Mouse (Mus musculus) hindbrain, embryonic 14.5 days (tissue): ENCODE results near the gene Coq10a. TPM values are rescaled to one million over a fixed set of nuclear protein-coding genes. Genes with fewer than 3 reads are reported as not detected.
A peak's percentile ranks its signal among the peaks of the same experiment; 100 is the strongest.

Experiments
- ATAC-seq: fragments of 200-750 bp; cut with Nextera tagmentation; 2 replicates; pipeline ENCODE4 v1.8.0; 2017; ENCODE audit warnings: moderate number of reproducible peaks, mild to moderate bottlenecking, moderate TSS enrichment, moderate library complexity; ENCODE audit not compliant: low FRiP score
- DNase-seq: peaks from one replicate; pipeline ENCODE4 v3.0.0-alpha.2; 2015; ENCODE audit warnings: low spot score
- H3K27ac ChIP-seq: fragments of 300-500 bp; sonication (generic); 2 replicates; pipeline ENCODE4 v1.5.1; 2014; ENCODE audit warnings: mild to moderate bottlenecking, moderate library complexity
- H3K27me3 ChIP-seq: fragments of 300-500 bp; sonication (generic); 2 replicates; pipeline ENCODE4 v1.6.1; 2014; ENCODE audit warnings: mild to moderate bottlenecking, low read length, mixed read lengths; ENCODE audit not compliant: control insufficient read depth, insufficient read depth
- H3K36me3 ChIP-seq: fragments of 300-500 bp; sonication (generic); replicated peaks from 2 replicates; pipeline ENCODE4 v1.6.1; 2014; ENCODE audit not compliant: control insufficient read depth, insufficient read depth
- H3K4me1 ChIP-seq: fragments of 300-500 bp; sonication (generic); replicated peaks from 2 replicates; pipeline ENCODE4 v1.6.1; 2014; ENCODE audit warnings: antibody characterized with exemption, low read length, mixed read lengths; ENCODE audit not compliant: control insufficient read depth, insufficient read depth
- H3K4me2 ChIP-seq: fragments of 300-500 bp; sonication (generic); replicated peaks from 2 replicates; pipeline ENCODE4 v1.6.1; 2014; ENCODE audit warnings: mild to moderate bottlenecking, moderate library complexity
- H3K4me3 ChIP-seq: fragments of 300-500 bp; sonication (generic); replicated peaks from 2 replicates; pipeline ENCODE4 v1.5.1; 2014; ENCODE audit warnings: mild to moderate bottlenecking, low read length
- H3K9ac ChIP-seq: fragments of 300-500 bp; sonication (generic); 2 replicates; pipeline ENCODE4 v1.6.1; 2014
- H3K9me3 ChIP-seq: fragments of 300-500 bp; sonication (generic); 2 replicates; pipeline ENCODE4 v1.6.1; 2016; ENCODE audit warnings: low read length; ENCODE audit not compliant: control insufficient read depth
- WGBS: fragments of 180-500 bp; shearing (Covaris S2); extraction: QIAGEN DNeasy Blood & Tissue Kit; methylation state at CpG from one replicate; pipeline ENCODE4 v1.1.7; 2014; 5-methylcytosine and 5-hydroxymethylcytosine counted together
- polyA plus RNA-seq: library from polyadenylated mRNA; unstranded; fragments of >200 nt; fragmentation: Nextera tagmentation; extraction: Ambion mirVana; gene quantifications from 2 replicates; pipeline ENCODE4 v1.2.1, GENCODE M21; 2014

The Coq10a gene
- polyA plus RNA-seq, 1 experiment from 2014 or later = 50.8 TPM

DNA sequence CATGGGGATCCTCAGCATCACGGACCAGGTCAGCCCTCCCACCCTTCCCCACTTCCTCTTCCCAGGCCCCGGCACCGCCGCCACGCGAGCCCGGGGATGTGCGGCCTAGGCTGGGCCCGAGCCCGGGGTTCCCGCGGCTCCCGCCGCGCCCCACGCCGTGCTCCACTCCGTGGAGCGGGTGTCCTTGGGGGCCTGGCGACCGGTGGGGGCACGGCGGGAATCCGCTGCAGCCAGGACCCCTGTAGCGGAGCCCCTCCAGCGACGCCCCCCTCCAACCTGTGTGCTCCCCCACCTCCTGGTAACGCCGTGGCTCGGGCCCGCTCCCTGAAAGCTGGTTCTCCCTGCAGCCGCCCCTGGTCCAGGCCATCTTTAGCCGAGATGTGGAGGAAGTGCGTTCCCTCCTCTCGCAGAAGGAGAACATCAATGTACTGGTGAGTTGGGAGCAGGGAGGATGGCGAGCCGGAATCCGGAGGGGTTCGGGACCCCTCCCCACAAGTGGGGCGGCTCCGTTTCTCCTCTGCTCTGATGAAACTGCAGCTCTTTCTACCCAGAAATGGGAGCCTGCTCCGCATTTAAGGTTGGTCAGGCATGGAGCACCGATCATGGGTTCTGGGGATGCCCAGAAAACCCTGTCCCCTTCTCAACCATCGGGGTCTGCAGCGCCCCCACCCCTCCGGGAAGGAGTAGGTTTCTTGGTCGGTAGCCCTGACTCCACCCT is 8.6 kb upstream of the Coq10a start:
- peak; percentile 63 for DNase-seq
- WGBS = 0% methylated on average over 23 of the region's 47 CpGs
- peak; percentile 69 for ATAC-seq

DNA sequence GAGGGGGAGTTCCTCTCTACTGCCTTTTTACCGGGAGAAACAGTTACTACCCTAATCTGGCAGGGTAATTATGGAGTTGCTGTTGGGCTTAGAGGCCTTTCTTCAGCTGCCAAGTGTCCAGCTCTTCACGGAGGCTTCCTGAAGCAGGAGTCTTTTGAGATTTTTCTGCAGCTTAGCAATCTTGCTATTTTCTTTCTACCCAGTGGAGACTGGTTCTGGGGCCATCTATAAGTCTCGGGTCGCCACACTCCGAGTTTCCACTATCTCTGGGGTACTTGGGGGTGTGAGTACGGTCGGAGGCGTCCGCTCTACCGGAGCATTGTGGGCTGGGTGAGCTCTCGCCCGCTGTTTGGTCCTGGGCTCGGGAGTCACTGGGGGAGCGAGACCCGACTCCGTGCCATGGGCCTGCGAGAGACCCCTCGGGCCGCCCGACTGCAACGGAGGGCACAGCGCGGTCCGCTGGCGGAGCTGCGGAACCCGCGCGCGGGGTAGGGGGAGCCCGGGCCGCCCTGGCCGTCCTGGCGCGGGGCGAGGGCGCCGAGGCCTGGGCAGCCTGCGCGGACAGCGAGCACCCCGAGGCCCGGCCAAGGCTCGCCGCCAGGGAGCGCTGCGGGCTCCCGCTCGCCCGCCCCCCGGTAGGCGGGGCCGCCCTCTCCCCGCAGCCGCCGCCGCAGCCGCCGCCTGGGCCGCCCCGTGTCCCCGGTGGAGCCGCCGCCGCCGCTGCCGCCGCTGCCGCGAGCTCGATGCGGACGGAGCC is 7.8 kb upstream of the Coq10a start, which contains the start of gene Ankrd52:
Gene Ankrd52 (plus strand): TSS at position 661 of the 757 bp plus-strand sequence.
- H3K4me1 ChIP-seq = peaks cover 24% of the 10 kb centered on the region
- H3K4me2 ChIP-seq = peak within 1 kb of the TSS; percentile 71
- no peaks in the 10 kb centered on the region for H3K9me3 ChIP-seq
- peak within 1 kb of the TSS; percentile 92 for H3K4me3 ChIP-seq
- DNase-seq (peak; percentile 84), ATAC-seq (peak; percentile 90)
- under 1% methylated on average over 69 of the region's 73 CpGs for WGBS
- H3K9ac ChIP-seq = peak within 1 kb of the TSS; percentile 100
- peak within 1 kb of the TSS; percentile 95 for H3K27ac ChIP-seq
- no peaks in the 10 kb centered on the region for H3K27me3 ChIP-seq
- H3K36me3 ChIP-seq = peaks cover 34% of the 10 kb centered on the region

More for the DNA sequence above, 8.6 kb upstream of the Coq10a start:
- Histone ChIP-seq H3K9ac (peak overlapping the region; percentile 100), H3K4me2 (peak overlapping the region; percentile 71), H3K9me3 (no peaks in the 10 kb centered on the region), H3K27me3 (no peaks in the 10 kb centered on the region), H3K27ac (peak overlapping the region; percentile 95), H3K4me1 (peaks cover 24% of the 10 kb centered on the region), H3K36me3 (peaks cover 42% of the 10 kb centered on the region), H3K4me3 (peak overlapping the region; percentile 92)

DNA sequence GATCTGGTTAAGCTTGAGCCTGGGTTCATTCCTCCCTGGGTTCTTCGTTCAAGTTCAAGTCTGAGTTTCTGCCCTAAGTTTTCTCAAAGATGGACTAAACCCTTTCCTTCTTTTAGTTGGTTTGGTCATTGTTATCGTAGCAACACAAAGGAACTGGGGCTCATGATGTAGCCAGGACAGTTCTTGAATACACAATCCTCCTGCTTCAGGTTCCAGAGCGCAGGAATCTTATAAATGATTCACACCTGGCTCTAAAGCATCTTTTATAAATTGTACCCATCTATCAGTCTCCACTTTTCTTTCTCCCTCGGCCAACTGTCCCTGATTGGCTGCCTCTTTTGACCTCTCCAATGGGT is 7.3 kb upstream of the Coq10a start:
- Histone ChIP-seq H3K4me2 (peak overlapping the region; percentile 71), H3K9me3 (no peaks in the 10 kb centered on the region), H3K27ac (peak overlapping the region; percentile 95), H3K27me3 (no peaks in the 10 kb centered on the region), H3K36me3 (peaks cover 29% of the 10 kb centered on the region), H3K9ac (peak overlapping the region; percentile 100), H3K4me3 (peak overlapping the region; percentile 92), H3K4me1 (peaks cover 24% of the 10 kb centered on the region)
- no peak for DNase-seq
- no peak for ATAC-seq
- WGBS = 38% methylated on average over 4 of the region's 4 CpGs

DNA sequence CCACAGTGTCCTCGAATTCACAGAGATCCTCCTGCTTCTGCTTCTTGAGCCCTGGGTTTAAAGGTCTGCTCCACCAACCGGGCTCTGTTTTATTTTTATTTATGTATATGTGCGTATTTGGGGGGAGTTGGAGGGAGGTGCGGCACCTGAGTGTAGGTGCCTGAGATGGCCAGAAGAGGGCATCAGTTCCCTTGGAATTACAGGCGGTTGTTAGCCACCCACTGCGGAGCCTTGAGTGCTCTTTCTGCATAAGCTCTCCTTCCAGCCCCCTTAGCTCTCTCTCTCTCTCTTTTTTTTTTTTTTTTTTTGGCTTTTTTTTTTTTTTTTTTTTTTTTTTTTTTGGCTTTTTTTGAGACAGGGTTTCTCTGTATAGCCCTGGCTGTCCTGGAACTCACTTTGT is 5.6 kb upstream of the Coq10a start:
- Histone ChIP-seq H3K4me2 (no peak overlapping the region), H3K27ac (no peak overlapping the region), H3K9me3 (no peaks in the 10 kb centered on the region), H3K4me3 (no peak overlapping the region), H3K4me1 (peaks cover 28% of the 10 kb centered on the region), H3K9ac (no peak overlapping the region), H3K36me3 (peaks cover 13% of the 10 kb centered on the region), H3K27me3 (no peaks in the 10 kb centered on the region)
- DNase-seq (no peak), ATAC-seq (no peak)
- 78% methylated on average over 6 of the region's 6 CpGs for WGBS

DNA sequence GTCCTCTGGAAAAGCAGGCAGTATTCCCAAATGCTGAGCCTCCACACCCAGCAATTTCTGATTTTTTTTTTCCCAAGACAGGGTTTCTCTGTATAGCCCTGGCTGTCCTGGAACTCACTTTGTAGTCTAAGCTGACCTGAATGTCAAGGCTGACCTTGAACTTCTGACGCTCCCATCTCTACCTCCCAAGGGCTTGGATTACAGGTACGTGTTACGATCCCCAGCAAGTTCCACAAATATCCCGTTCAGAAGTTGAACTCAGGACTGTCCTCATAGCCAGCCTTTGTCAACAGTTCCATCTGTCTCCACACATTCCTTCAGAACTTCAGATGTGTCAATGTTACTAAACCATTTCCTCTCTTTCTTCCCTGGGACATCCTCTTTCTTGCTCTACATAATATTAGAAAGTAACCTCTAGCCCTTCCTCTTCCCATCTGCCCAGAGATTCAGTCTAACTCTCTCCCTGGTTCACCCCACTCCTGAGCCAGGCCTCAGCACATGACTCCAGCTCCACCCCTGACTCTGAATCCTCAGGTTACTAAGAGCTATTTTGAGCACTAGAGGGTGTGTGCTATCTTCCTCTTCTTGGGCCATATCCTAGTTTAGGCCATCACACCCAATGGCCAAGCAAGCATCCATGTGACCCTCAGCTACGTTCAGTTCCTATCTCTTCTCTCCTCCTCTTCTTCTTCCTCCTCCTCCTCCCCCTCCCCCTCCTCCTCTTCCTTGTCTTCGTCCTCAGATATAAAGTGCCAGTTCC is 4.4 kb upstream of the Coq10a start:
- peaks cover 18% of the 10 kb centered on the region for H3K4me1 ChIP-seq
- WGBS = 85% methylated on average over 6 of the region's 6 CpGs
- no peak overlapping the region for H3K4me2 ChIP-seq
- peaks cover under 1% of the 10 kb centered on the region; the same call in 1 of the 2 replicates for H3K36me3 ChIP-seq
- no peaks in the 10 kb centered on the region for H3K9me3 ChIP-seq
- H3K4me3 ChIP-seq = no peak overlapping the region
- H3K27ac ChIP-seq = no peak overlapping the region
- DNase-seq (no peak), ATAC-seq (no peak)
- H3K27me3 ChIP-seq = no peaks in the 10 kb centered on the region
- no peak overlapping the region for H3K9ac ChIP-seq

DNA sequence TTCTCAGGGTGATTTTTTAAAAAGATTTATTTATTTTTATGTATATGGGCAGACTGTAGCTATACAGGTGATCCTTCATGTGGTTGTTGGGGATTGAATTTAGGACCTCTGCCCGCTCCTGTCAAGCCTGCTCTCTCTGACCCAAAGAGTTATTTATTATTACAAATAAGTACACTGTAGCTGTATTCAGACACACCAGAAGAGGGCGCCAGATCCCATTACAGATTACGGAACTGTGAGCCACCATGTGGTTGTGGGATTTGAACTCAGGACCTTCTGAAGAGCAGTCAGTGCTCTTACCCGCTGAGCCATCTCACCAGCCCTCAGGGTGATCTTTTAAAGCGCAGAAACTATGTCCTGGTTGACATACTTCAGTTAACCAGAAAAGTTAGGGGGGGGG is 3.3 kb upstream of the Coq10a start:
- no peak overlapping the region for H3K27ac ChIP-seq
- ATAC-seq = no peak
- no peak overlapping the region for H3K9ac ChIP-seq
- no peak overlapping the region for H3K4me3 ChIP-seq
- H3K36me3 ChIP-seq = no peaks in the 10 kb centered on the region
- H3K4me2 ChIP-seq = no peak overlapping the region
- 82% methylated on average over 5 of the region's 5 CpGs for WGBS
- DNase-seq = no peak
- no peaks in the 10 kb centered on the region for H3K9me3 ChIP-seq
- H3K4me1 ChIP-seq = peaks cover 22% of the 10 kb centered on the region
- no peaks in the 10 kb centered on the region for H3K27me3 ChIP-seq

DNA sequence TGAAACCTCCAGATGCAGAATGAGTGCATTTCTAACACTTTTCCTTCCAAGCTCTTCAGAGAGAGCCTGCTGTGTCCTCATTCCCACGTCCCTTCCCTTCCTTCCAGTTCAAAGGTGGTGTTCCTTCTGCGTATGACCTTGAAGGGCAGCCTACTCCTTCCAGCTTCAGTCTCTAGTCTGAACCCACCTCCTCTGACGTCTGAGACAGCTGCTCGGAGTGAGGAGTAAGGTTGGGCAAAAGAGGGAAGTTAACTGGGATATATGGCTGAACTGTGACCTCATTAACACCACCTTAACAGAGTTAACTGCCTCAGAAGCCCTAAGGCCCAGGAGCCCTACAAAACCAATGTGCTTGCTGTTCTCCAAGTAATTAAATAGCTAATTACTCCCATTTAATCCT is 1.8 kb upstream of the Coq10a start:
- Histone ChIP-seq H3K9ac (no peak overlapping the region), H3K4me3 (no peak overlapping the region), H3K36me3 (0 out of 2 replicates have a peak, but pooled peaks cover 4% of the 10 kb centered on the region), H3K4me2 (no peak overlapping the region), H3K4me1 (peaks cover 15% of the 10 kb centered on the region), H3K27ac (no peak overlapping the region), H3K9me3 (no peaks in the 10 kb centered on the region), H3K27me3 (no peaks in the 10 kb centered on the region)
- no peak for DNase-seq
- no peak for ATAC-seq
- 62% methylated on average over 4 of the region's 4 CpGs for WGBS

DNA sequence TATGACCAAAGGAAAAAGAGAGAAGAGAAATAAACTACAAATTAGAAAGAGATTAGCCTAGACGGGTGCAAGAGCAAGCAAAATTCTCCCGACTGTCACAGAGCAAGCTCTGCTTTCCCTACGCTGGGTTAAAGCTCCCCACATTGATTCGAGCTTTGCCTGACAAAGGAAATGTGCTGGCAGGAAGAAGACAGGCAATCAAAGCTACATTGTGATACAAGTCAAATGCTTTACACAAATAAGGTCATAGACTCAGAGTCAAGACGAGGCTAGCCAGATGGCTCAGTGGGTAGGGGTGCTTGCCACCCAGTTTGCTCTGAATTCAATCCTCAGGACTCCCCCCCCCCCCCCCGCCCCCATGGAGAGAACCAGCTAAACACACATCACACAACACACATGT is 1.2 kb upstream of the Coq10a start:
- WGBS = 57% methylated on average over 5 of the region's 6 CpGs
- Histone ChIP-seq H3K9ac (no peak overlapping the region), H3K4me1 (peaks cover 15% of the 10 kb centered on the region), H3K27ac (no peak overlapping the region; the same call in 1 of the 2 replicates), H3K9me3 (no peaks in the 10 kb centered on the region), H3K4me3 (no peak overlapping the region), H3K4me2 (no peak overlapping the region), H3K36me3 (peaks cover 8% of the 10 kb centered on the region; the same call in 1 of the 2 replicates), H3K27me3 (no peaks in the 10 kb centered on the region)
- no peak for ATAC-seq
- DNase-seq = no peak

DNA sequence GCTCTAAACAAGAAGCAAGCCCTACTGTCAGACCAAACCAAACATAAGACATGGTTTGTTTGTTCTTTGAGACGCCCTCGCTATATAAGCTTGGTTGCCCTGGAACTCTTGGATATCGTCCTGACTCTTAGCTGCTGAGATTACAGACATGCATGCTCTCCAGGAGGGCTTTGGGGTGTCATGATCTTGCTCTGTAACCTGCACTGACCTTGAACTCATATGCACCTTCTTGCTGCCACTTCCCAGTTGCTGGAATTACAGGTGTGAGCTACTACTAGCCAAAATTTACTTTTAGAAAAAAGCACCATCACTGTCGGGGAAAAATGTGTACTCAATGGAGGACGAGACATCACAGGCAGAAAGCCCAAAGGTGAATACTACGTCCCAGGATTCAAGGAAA is 802 bp upstream of the Coq10a start:
- DNase-seq (no peak), ATAC-seq (no peak)
- 80% methylated on average over 6 of the region's 6 CpGs for WGBS
- H3K4me3 ChIP-seq = peak overlapping the region; percentile 68
- H3K9me3 ChIP-seq = no peaks in the 10 kb centered on the region
- H3K4me1 ChIP-seq = peaks cover 15% of the 10 kb centered on the region
- peaks cover 12% of the 10 kb centered on the region; the same call in 1 of the 2 replicates for H3K36me3 ChIP-seq
- H3K27me3 ChIP-seq = no peaks in the 10 kb centered on the region
- peak overlapping the region; percentile 96 for H3K27ac ChIP-seq
- peak overlapping the region; percentile 76 for H3K9ac ChIP-seq
- H3K4me2 ChIP-seq = peak overlapping the region; percentile 61
